Mouse (Mus musculus): ENCODE measurements at regions not wholly inside any gene's neighbourhood (a gene's known extent, or its start where the extent isn't known, plus 50 kb on each side); places are given as distances from the start of the nearest gene placed in this dataset.

- no peak for DNase-seq (ENCODE audit: low spot score)
Observed at GRCm38 (mm10) chr10:99959279-99959678, 56.2 kb upstream of the Kitl start.

- DNase-seq (ENCODE audit: low spot score), result no peak
Observed at GRCm38 (mm10) chr10:99952486-99952885, 62.9 kb upstream of the Kitl start.

- DNase-seq (ENCODE audit: low spot score), result no peak
Observed at GRCm38 (mm10) chr10:99951718-99952117, 63.7 kb upstream of the Kitl start.

GRCm38 (mm10) chr10:99951316-99951715, 64.1 kb upstream of the Kitl start:
- no peak for DNase-seq (ENCODE audit: low spot score)

- DNase-seq (ENCODE audit: low spot score), result no peak
Observed at GRCm38 (mm10) chr10:99948740-99949139, 66.7 kb upstream of the Kitl start.

- DNase-seq (ENCODE audit: low spot score), result no peak
Observed at GRCm38 (mm10) chr10:99945418-99945817, 70.0 kb upstream of the Kitl start.

- DNase-seq (ENCODE audit: low spot score), result peak; percentile 41
Observed at GRCm38 (mm10) chr10:99941665-99942064, 73.8 kb upstream of the Kitl start.

- peak; percentile 69 for DNase-seq (ENCODE audit: low spot score)
Observed at GRCm38 (mm10) chr10:99938901-99939300, 76.5 kb upstream of the Kitl start.

GRCm38 (mm10) chr10:99937921-99938618, 77.4 kb upstream of the Kitl start:
- DNase-seq (ENCODE audit: low spot score), result no peak

GRCm38 (mm10) chr10:99929191-99929590, 86.2 kb upstream of the Kitl start:
- no peak for DNase-seq (ENCODE audit: low spot score)

- DNase-seq (ENCODE audit: low spot score), result no peak
Observed at GRCm38 (mm10) chr10:99927913-99928312, 87.5 kb upstream of the Kitl start.

GRCm38 (mm10) chr10:99926327-99926954, 89.0 kb upstream of the Kitl start:
- no peak for DNase-seq (ENCODE audit: low spot score)

GRCm38 (mm10) chr10:99924541-99924940, 90.9 kb upstream of the Kitl start:
- DNase-seq (ENCODE audit: low spot score), result no peak

- no peak for DNase-seq (ENCODE audit: low spot score)
Observed at GRCm38 (mm10) chr10:99919925-99920324, 95.5 kb upstream of the Kitl start.

GRCm38 (mm10) chr10:99918567-99919320, 96.7 kb upstream of the Kitl start:
- no peak for DNase-seq (ENCODE audit: low spot score)

- DNase-seq (ENCODE audit: low spot score), result no peak
Observed at GRCm38 (mm10) chr10:99913846-99914187, 101.6 kb upstream of the Kitl start.

- DNase-seq (ENCODE audit: low spot score), result peak; percentile 34
Observed at GRCm38 (mm10) chr10:99913001-99913845, 102.2 kb upstream of the Kitl start.

- no peak for DNase-seq (ENCODE audit: low spot score)
Observed at GRCm38 (mm10) chr10:99910011-99910723, 105.3 kb upstream of the Kitl start.

GRCm38 (mm10) chr10:99908044-99908443, 107.4 kb upstream of the Kitl start:
- DNase-seq (ENCODE audit: low spot score), result no peak

- peak; percentile 26 for DNase-seq (ENCODE audit: low spot score)
Observed at GRCm38 (mm10) chr10:99906778-99907435, 108.5 kb upstream of the Kitl start.
